Mouse (Mus musculus) heart, embryonic 13.5 days (tissue): ENCODE results near the gene Cmss1. TPM values are rescaled to one million over a fixed set of nuclear protein-coding genes. Genes with fewer than 3 reads are reported as not detected.
A peak's percentile ranks its signal among the peaks of the same experiment; 100 is the strongest.

ENCODE experiments used
- ATAC-seq: fragments of 200-750 bp; cut with Nextera tagmentation; 2 replicates; pipeline ENCODE4 v1.8.0; 2017; ENCODE audit warnings: moderate TSS enrichment; ENCODE audit not compliant: insufficient number of reproducible peaks, low FRiP score, low TSS enrichment; ENCODE audit errors: extremely low read depth
- H3K27ac ChIP-seq: fragments of 300-500 bp; sonication (generic); replicated peaks from 2 replicates; pipeline ENCODE4 v1.5.1; 2015; ENCODE audit warnings: moderate library complexity, mild to moderate bottlenecking, inconsistent platforms
- H3K27me3 ChIP-seq: fragments of 300-500 bp; sonication (generic); replicated peaks from 2 replicates; pipeline ENCODE4 v1.6.1; 2015; ENCODE audit warnings: mild to moderate bottlenecking, inconsistent platforms
- H3K36me3 ChIP-seq: fragments of 300-500 bp; sonication (generic); 2 replicates; pipeline ENCODE4 v1.6.1; 2015; ENCODE audit warnings: mild to moderate bottlenecking, inconsistent platforms
- H3K4me1 ChIP-seq: fragments of 300-500 bp; sonication (generic); 2 replicates; pipeline ENCODE4 v1.6.1; 2015; ENCODE audit warnings: inconsistent platforms
- H3K4me2 ChIP-seq: fragments of 300-500 bp; sonication (generic); 2 replicates; pipeline ENCODE4 v1.6.1; 2015; ENCODE audit warnings: inconsistent platforms, mild to moderate bottlenecking, moderate library complexity
- H3K4me3 ChIP-seq: fragments of 300-500 bp; sonication (generic); 2 replicates; pipeline ENCODE4 v1.5.1; 2015; ENCODE audit warnings: moderate library complexity, mild to moderate bottlenecking, inconsistent platforms
- H3K9ac ChIP-seq: fragments of 300-500 bp; sonication (generic); 2 replicates; pipeline ENCODE4 v1.6.1; 2015; ENCODE audit warnings: inconsistent platforms, mild to moderate bottlenecking, moderate library complexity
- H3K9me3 ChIP-seq: fragments of 300-500 bp; sonication (generic); 2 replicates; pipeline ENCODE4 v1.6.1; 2016; ENCODE audit warnings: inconsistent platforms
- WGBS: fragments of 180-500 bp; shearing (Covaris S2); methylation state at CpG from one replicate; pipeline ENCODE4 v1.1.7; 2015; ENCODE audit warnings: mixed read lengths; 5-methylcytosine and 5-hydroxymethylcytosine counted together
- polyA plus RNA-seq: library from polyadenylated mRNA; unstranded; fragments of >200 nt; fragmentation: Nextera tagmentation; extraction: Ambion mirVana; gene quantifications from 2 replicates; pipeline ENCODE4 v1.2.1, GENCODE M21; 2015

The Cmss1 gene
- polyA plus RNA-seq, 1 experiment from 2014 or later, result 32.2 TPM

GRCm38 (mm10) chr16:57514371-57514770 is 92.3 kb downstream of the Cmss1 start:
- no peak overlapping the region for H3K4me2 ChIP-seq
- no peaks in the 10 kb centered on the region for H3K9me3 ChIP-seq
- ATAC-seq, result no peak
- H3K4me1 ChIP-seq, result peaks cover 12% of the 10 kb centered on the region
- H3K4me3 ChIP-seq, result no peak overlapping the region
- whole genome bisulfite sequencing, result 75% methylated on average over 4 of the region's 4 CpGs
- H3K27ac ChIP-seq, result no peak overlapping the region
- no peak overlapping the region for H3K9ac ChIP-seq
- H3K36me3 ChIP-seq, result no peaks in the 10 kb centered on the region
- H3K27me3 ChIP-seq, result no peaks in the 10 kb centered on the region

GRCm38 (mm10) chr16:57513562-57513961 is 93.1 kb downstream of the Cmss1 start:
- no peak overlapping the region for H3K27ac ChIP-seq
- H3K4me3 ChIP-seq, result no peak overlapping the region
- no peak overlapping the region for H3K9ac ChIP-seq
- H3K4me1 ChIP-seq, result peaks cover 12% of the 10 kb centered on the region
- WGBS, result 85% methylated on average over 7 of the region's 7 CpGs
- H3K4me2 ChIP-seq, result no peak overlapping the region
- no peak for ATAC-seq
- no peaks in the 10 kb centered on the region for H3K9me3 ChIP-seq
- H3K36me3 ChIP-seq, result no peaks in the 10 kb centered on the region
- no peaks in the 10 kb centered on the region for H3K27me3 ChIP-seq

GRCm38 (mm10) chr16:57509099-57509498 is 97.6 kb downstream of the Cmss1 start:
- WGBS, result 58% methylated on average over 3 of the region's 3 CpGs

GRCm38 (mm10) chr16:57508351-57508750 is 98.3 kb downstream of the Cmss1 start:
- Histone ChIP-seq H3K27ac (no peak overlapping the region), H3K9me3 (no peaks in the 10 kb centered on the region), H3K4me1 (peaks cover 4% of the 10 kb centered on the region; the same call in 1 of the 2 replicates), H3K27me3 (no peaks in the 10 kb centered on the region), H3K36me3 (no peaks in the 10 kb centered on the region), H3K9ac (no peak overlapping the region), H3K4me3 (no peak overlapping the region), H3K4me2 (no peak overlapping the region)
- WGBS, result 77% methylated on average over 1 of the region's 1 CpGs
- no peak for ATAC-seq

More at GRCm38 (mm10) chr16:57509099-57509498, 97.6 kb downstream of the Cmss1 start:
- ATAC-seq, result no peak
- no peaks in the 10 kb centered on the region for H3K9me3 ChIP-seq
- H3K4me2 ChIP-seq, result no peak overlapping the region
- H3K36me3 ChIP-seq, result no peaks in the 10 kb centered on the region
- no peak overlapping the region for H3K4me3 ChIP-seq
- no peak overlapping the region for H3K27ac ChIP-seq
- H3K27me3 ChIP-seq, result no peaks in the 10 kb centered on the region
- H3K9ac ChIP-seq, result no peak overlapping the region
- peaks cover 4% of the 10 kb centered on the region; the same call in 1 of the 2 replicates for H3K4me1 ChIP-seq

GRCm38 (mm10) chr16:57506133-57506532 is 100.5 kb downstream of the Cmss1 start:
- no peaks in the 10 kb centered on the region for H3K36me3 ChIP-seq
- 80% methylated on average over 6 of the region's 6 CpGs for WGBS
- H3K27me3 ChIP-seq, result no peaks in the 10 kb centered on the region
- no peak for ATAC-seq
- H3K9ac ChIP-seq, result no peak overlapping the region
- no peak overlapping the region for H3K4me2 ChIP-seq
- H3K27ac ChIP-seq, result no peak overlapping the region
- H3K4me3 ChIP-seq, result no peak overlapping the region
- peaks cover 14% of the 10 kb centered on the region for H3K4me1 ChIP-seq
- H3K9me3 ChIP-seq, result no peaks in the 10 kb centered on the region

- no peak overlapping the region for H3K4me2 ChIP-seq
- peaks cover 18% of the 10 kb centered on the region for H3K4me1 ChIP-seq
- ATAC-seq, result no peak
- H3K36me3 ChIP-seq, result no peaks in the 10 kb centered on the region
- 62% methylated on average over 4 of the region's 4 CpGs for WGBS
- no peaks in the 10 kb centered on the region for H3K9me3 ChIP-seq
- H3K4me3 ChIP-seq, result no peak overlapping the region
- no peak overlapping the region for H3K9ac ChIP-seq
- H3K27ac ChIP-seq, result no peak overlapping the region
- no peaks in the 10 kb centered on the region for H3K27me3 ChIP-seq
Measured at GRCm38 (mm10) chr16:57504728-57505127, 101.9 kb downstream of the Cmss1 start.

- no peaks in the 10 kb centered on the region for H3K27me3 ChIP-seq
- no peak overlapping the region for H3K27ac ChIP-seq
- peaks cover 21% of the 10 kb centered on the region for H3K4me1 ChIP-seq
- no peak overlapping the region for H3K9ac ChIP-seq
- 62% methylated on average over 5 of the region's 5 CpGs for WGBS
- no peaks in the 10 kb centered on the region for H3K9me3 ChIP-seq
- H3K36me3 ChIP-seq, result no peaks in the 10 kb centered on the region
- no peak overlapping the region for H3K4me3 ChIP-seq
- H3K4me2 ChIP-seq, result no peak overlapping the region
- ATAC-seq, result no peak
Measured at GRCm38 (mm10) chr16:57502761-57503160, 103.9 kb downstream of the Cmss1 start.

- H3K4me1 ChIP-seq, result peaks cover 22% of the 10 kb centered on the region
- 70% methylated on average over 2 of the region's 2 CpGs for WGBS
- no peaks in the 10 kb centered on the region for H3K9me3 ChIP-seq
- H3K27ac ChIP-seq, result 0 out of 2 replicates have a peak overlapping the region, but pooled peaks have one; percentile 28
- no peak overlapping the region for H3K4me3 ChIP-seq
- ATAC-seq, result no peak
- H3K27me3 ChIP-seq, result no peaks in the 10 kb centered on the region
- H3K36me3 ChIP-seq, result no peaks in the 10 kb centered on the region
- H3K9ac ChIP-seq, result no peak overlapping the region
- no peak overlapping the region for H3K4me2 ChIP-seq
Measured at GRCm38 (mm10) chr16:57502230-57502629, 104.4 kb downstream of the Cmss1 start.

GRCm38 (mm10) chr16:57500851-57501250 is 105.8 kb downstream of the Cmss1 start:
- Histone ChIP-seq H3K9ac (no peak overlapping the region), H3K27ac (no peak overlapping the region), H3K4me3 (no peak overlapping the region), H3K4me1 (peaks cover 36% of the 10 kb centered on the region), H3K36me3 (no peaks in the 10 kb centered on the region), H3K27me3 (no peaks in the 10 kb centered on the region), H3K9me3 (no peaks in the 10 kb centered on the region), H3K4me2 (no peak overlapping the region)
- 65% methylated on average over 3 of the region's 3 CpGs for WGBS
- no peak for ATAC-seq

GRCm38 (mm10) chr16:57496437-57497173 is 110.1 kb downstream of the Cmss1 start:
- H3K27ac ChIP-seq, result peak overlapping the region; percentile 51
- no peaks in the 10 kb centered on the region for H3K9me3 ChIP-seq
- H3K36me3 ChIP-seq, result no peaks in the 10 kb centered on the region
- WGBS, result 54% methylated on average over 10 of the region's 10 CpGs
- no peaks in the 10 kb centered on the region for H3K27me3 ChIP-seq
- ATAC-seq, result no peak
- H3K9ac ChIP-seq, result no peak overlapping the region
- H3K4me3 ChIP-seq, result no peak overlapping the region
- no peak overlapping the region for H3K4me2 ChIP-seq
- peaks cover 30% of the 10 kb centered on the region for H3K4me1 ChIP-seq

GRCm38 (mm10) chr16:57495476-57496203 is 111.0 kb downstream of the Cmss1 start:
- H3K27me3 ChIP-seq, result no peaks in the 10 kb centered on the region
- H3K27ac ChIP-seq, result peak overlapping the region; percentile 51
- H3K9ac ChIP-seq, result no peak overlapping the region
- H3K4me2 ChIP-seq, result no peak overlapping the region
- no peaks in the 10 kb centered on the region for H3K9me3 ChIP-seq
- H3K4me3 ChIP-seq, result no peak overlapping the region
- no peaks in the 10 kb centered on the region for H3K36me3 ChIP-seq
- peaks cover 30% of the 10 kb centered on the region for H3K4me1 ChIP-seq
- WGBS, result 73% methylated on average over 10 of the region's 10 CpGs
- ATAC-seq, result no peak
